Mouse (Mus musculus) heart, postnatal 0 days (tissue): ENCODE results near the gene Suds3. TPM values are rescaled to one million over a fixed set of nuclear protein-coding genes. Genes with fewer than 3 reads are reported as not detected.

Source experiments
- ATAC-seq: fragments of 200-750 bp; cut with Nextera tagmentation; 2 replicates; pipeline ENCODE4 v1.8.0; 2017; ENCODE audit warnings: low read depth, moderate number of reproducible peaks, moderate library complexity; ENCODE audit not compliant: insufficient read depth
- DNase-seq: peaks from one replicate; pipeline ENCODE4 v3.0.0-alpha.2; 2016; ENCODE audit warnings: low spot score
- H3K27ac ChIP-seq: fragments of 300-500 bp; sonication (generic); 2 replicates; pipeline ENCODE4 v1.5.1; 2014; ENCODE audit warnings: low read depth, mild to moderate bottlenecking
- H3K27me3 ChIP-seq: fragments of 300-500 bp; sonication (generic); 2 replicates; pipeline ENCODE4 v1.6.1; 2014; ENCODE audit warnings: low read length, mixed read lengths; ENCODE audit not compliant: control insufficient read depth, insufficient read depth
- H3K36me3 ChIP-seq: fragments of 300-500 bp; sonication (generic); replicated peaks from 2 replicates; pipeline ENCODE4 v1.6.1; 2014; ENCODE audit warnings: low read length, mixed read lengths; ENCODE audit not compliant: control insufficient read depth, insufficient read depth
- H3K4me1 ChIP-seq: fragments of 300-500 bp; sonication (generic); 2 replicates; pipeline ENCODE4 v1.6.1; 2014; ENCODE audit warnings: antibody characterized with exemption; ENCODE audit not compliant: control insufficient read depth, insufficient read depth
- H3K4me2 ChIP-seq: fragments of 300-500 bp; sonication (generic); 2 replicates; pipeline ENCODE4 v1.6.1; 2014; ENCODE audit warnings: low read depth, mild to moderate bottlenecking, low read length, moderate library complexity
- H3K4me3 ChIP-seq: fragments of 300-500 bp; sonication (generic); 2 replicates; pipeline ENCODE4 v1.5.1; 2014; ENCODE audit warnings: low read depth, low read length
- H3K9ac ChIP-seq: fragments of 300-500 bp; sonication (generic); replicated peaks from 2 replicates; pipeline ENCODE4 v1.6.1; 2014; ENCODE audit warnings: low read depth, low read length, mixed read lengths
- H3K9me3 ChIP-seq: fragments of 300-500 bp; sonication (generic); replicated peaks from 2 replicates; pipeline ENCODE4 v1.6.1; 2016; ENCODE audit warnings: low read length; ENCODE audit not compliant: control insufficient read depth
- CTCF ChIP-seq: IDR thresholded peaks from 2 replicates; pipeline ENCODE4 v1.5.1; 2016; ENCODE audit warnings: antibody characterized with exemption, control low read depth, low read depth
- EP300 ChIP-seq: IDR thresholded peaks from 2 replicates; pipeline ENCODE4 v1.6.1; 2016; ENCODE audit warnings: antibody characterized with exemption, low read depth
- whole genome bisulfite sequencing: fragments of 180-500 bp; shearing (Covaris S2); extraction: QIAGEN DNeasy Blood & Tissue Kit; methylation state at CpG from one replicate; pipeline ENCODE4 v1.1.7; 2014; 5-methylcytosine and 5-hydroxymethylcytosine counted together
- polyA plus RNA-seq: library from polyadenylated mRNA; unstranded; fragments of >200 nt; fragmentation: Nextera tagmentation; extraction: Ambion mirVana; gene quantifications from 2 replicates; pipeline ENCODE4 v1.2.1, GENCODE M21; 2015
- total RNA-seq: library from RNA; depleted of rRNA; stranded (reverse); fragments of >200 nt; gene quantifications from 2 replicates; pipeline ENCODE4 v1.2.3, GENCODE M21; 2014; ENCODE audit warnings: low replicate concordance

The Suds3 gene
- total and polyA plus RNA-seq, 2 experiments from 2014 or later = 36.9 to 50.1 TPM

GRCm38 (mm10) chr5:117150068-117150467, 34.2 kb upstream of the Suds3 start:
- no peak for ATAC-seq
- H3K4me2 ChIP-seq = no peak overlapping the region

GRCm38 (mm10) chr5:117149054-117149942, 33.4 kb upstream of the Suds3 start:
- TF ChIP-seq EP300 = no peak

More at GRCm38 (mm10) chr5:117150068-117150467, 34.2 kb upstream of the Suds3 start:
- DNase-seq = no peak
- no peak overlapping the region for H3K4me3 ChIP-seq
- no peak overlapping the region for H3K27ac ChIP-seq
- no peaks in the 10 kb centered on the region for H3K27me3 ChIP-seq
- WGBS = 81% methylated on average over 5 of the region's 5 CpGs
- H3K9me3 ChIP-seq = peaks cover 4% of the 10 kb centered on the region; the same call in 1 of the 2 replicates
- TF ChIP-seq CTCF = no peak
- TF ChIP-seq EP300 = no peak
- H3K9ac ChIP-seq = no peak overlapping the region
- H3K4me1 ChIP-seq = no peaks in the 10 kb centered on the region
- H3K36me3 ChIP-seq = no peaks in the 10 kb centered on the region

GRCm38 (mm10) chr5:117147187-117148095, 31.5 kb upstream of the Suds3 start:
- H3K4me2 ChIP-seq = no peak overlapping the region

More at GRCm38 (mm10) chr5:117149054-117149942, 33.4 kb upstream of the Suds3 start:
- Histone ChIP-seq H3K27ac (no peak overlapping the region), H3K9me3 (peaks cover 4% of the 10 kb centered on the region; the same call in 1 of the 2 replicates), H3K36me3 (no peaks in the 10 kb centered on the region), H3K9ac (no peak overlapping the region), H3K4me3 (no peak overlapping the region), H3K4me2 (no peak overlapping the region), H3K4me1 (no peaks in the 10 kb centered on the region), H3K27me3 (no peaks in the 10 kb centered on the region)
- DNase-seq (no peak), ATAC-seq (no peak)
- WGBS = 62% methylated on average over 16 of the region's 16 CpGs

GRCm38 (mm10) chr5:117146165-117146564, 30.3 kb upstream of the Suds3 start:
- Histone ChIP-seq H3K9me3 (peaks cover 4% of the 10 kb centered on the region; the same call in 1 of the 2 replicates), H3K9ac (no peak overlapping the region), H3K4me2 (no peak overlapping the region), H3K27me3 (no peaks in the 10 kb centered on the region), H3K4me1 (no peaks in the 10 kb centered on the region), H3K36me3 (no peaks in the 10 kb centered on the region), H3K27ac (no peak overlapping the region), H3K4me3 (no peak overlapping the region)
- ATAC-seq = no peak
- TF ChIP-seq EP300 (no peak), CTCF (no peak)
- DNase-seq = no peak

More at GRCm38 (mm10) chr5:117147187-117148095, 31.5 kb upstream of the Suds3 start:
- Histone ChIP-seq H3K4me3 (no peak overlapping the region), H3K27me3 (no peaks in the 10 kb centered on the region), H3K36me3 (no peaks in the 10 kb centered on the region), H3K9me3 (peaks cover 4% of the 10 kb centered on the region; the same call in 1 of the 2 replicates), H3K9ac (no peak overlapping the region), H3K4me1 (no peaks in the 10 kb centered on the region), H3K27ac (0 out of 2 replicates have a peak overlapping the region, but pooled peaks have one; percentile 17)
- TF ChIP-seq EP300 = no peak
- no peak for TF ChIP-seq CTCF
- DNase-seq = no peak
- 0 out of 2 replicates have a peak, but pooled peaks have one; percentile 36 for ATAC-seq
- 78% methylated on average over 16 of the region's 16 CpGs for WGBS

GRCm38 (mm10) chr5:117143721-117144135, 27.8 kb upstream of the Suds3 start:
- TF ChIP-seq EP300 = no peak
- peak; percentile 59 for TF ChIP-seq CTCF
- Histone ChIP-seq H3K36me3 (no peaks in the 10 kb centered on the region), H3K27me3 (no peaks in the 10 kb centered on the region), H3K4me3 (no peak overlapping the region), H3K9ac (no peak overlapping the region), H3K9me3 (peaks cover 4% of the 10 kb centered on the region; the same call in 1 of the 2 replicates), H3K4me2 (no peak overlapping the region), H3K27ac (no peak overlapping the region), H3K4me1 (no peaks in the 10 kb centered on the region)
- 45% methylated on average over 9 of the region's 9 CpGs for WGBS
- ATAC-seq (peak; percentile 39; the same call in 1 of the 2 replicates), DNase-seq (peak; percentile 31)
